Mouse (Mus musculus): ENCODE data around the gene Egfl7.

The Egfl7 gene

GRCm38 (mm10) chr2:26594461-26594933, 14.7 kb downstream of the Egfl7 start:
- no peak for DNase-seq

- DNase-seq: no peak
These were observed 15.3 kb downstream of the Egfl7 start for GRCm38 (mm10) chr2:26594934-26595724.

GRCm38 (mm10) chr2:26595725-26596435, 16.1 kb downstream of the Egfl7 start:
- DNase-seq: no peak

DNA sequence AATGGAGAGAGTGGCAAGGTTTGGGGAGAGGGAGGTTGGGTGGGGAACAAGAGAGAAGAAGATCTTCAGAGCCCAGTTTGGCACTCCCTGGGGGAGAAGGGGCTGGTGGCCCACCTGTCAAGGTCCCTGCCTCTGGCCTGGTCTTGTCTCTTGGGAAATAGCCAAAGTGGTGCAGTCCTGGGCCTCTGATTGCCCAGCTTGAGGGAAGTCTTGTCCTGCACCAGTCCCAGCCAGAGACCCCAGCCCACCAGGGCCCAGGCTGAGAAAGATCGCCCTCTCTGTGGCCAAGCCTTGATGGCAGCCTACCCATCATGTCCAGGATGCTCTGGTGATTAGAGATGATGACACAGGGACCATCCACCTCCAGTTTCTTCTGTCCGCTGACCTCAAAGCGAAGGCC, 17.1 kb downstream of the Egfl7 start:
- DNase-seq: no peak

DNA sequence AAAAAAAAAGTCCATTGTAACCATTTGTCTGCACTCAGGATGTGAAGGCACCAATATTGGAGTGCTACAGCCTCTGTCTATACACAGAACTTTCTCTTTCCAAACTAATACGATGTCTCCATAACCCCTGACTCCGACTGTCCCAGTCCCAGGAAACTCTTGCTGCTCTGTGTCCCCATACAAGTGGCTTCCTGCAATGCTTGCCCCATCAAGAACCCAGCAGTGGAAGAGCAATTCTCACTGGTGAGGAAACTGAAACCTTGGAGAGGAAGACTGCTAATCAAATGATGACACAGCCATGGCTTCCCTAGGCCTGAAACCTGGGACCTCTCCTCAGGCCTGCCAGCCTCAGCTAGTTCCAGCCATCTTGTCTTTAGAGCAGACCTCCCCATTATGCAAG, 18.0 kb downstream of the Egfl7 start:
- no peak for DNase-seq

GRCm38 (mm10) chr2:26598462-26598861, 18.6 kb downstream of the Egfl7 start:
- no peak for DNase-seq

GRCm38 (mm10) chr2:26599965-26600364, 20.2 kb downstream of the Egfl7 start:
- no peak for DNase-seq

- DNase-seq: no peak
These were observed 20.9 kb downstream of the Egfl7 start for GRCm38 (mm10) chr2:26600664-26601063.

DNA sequence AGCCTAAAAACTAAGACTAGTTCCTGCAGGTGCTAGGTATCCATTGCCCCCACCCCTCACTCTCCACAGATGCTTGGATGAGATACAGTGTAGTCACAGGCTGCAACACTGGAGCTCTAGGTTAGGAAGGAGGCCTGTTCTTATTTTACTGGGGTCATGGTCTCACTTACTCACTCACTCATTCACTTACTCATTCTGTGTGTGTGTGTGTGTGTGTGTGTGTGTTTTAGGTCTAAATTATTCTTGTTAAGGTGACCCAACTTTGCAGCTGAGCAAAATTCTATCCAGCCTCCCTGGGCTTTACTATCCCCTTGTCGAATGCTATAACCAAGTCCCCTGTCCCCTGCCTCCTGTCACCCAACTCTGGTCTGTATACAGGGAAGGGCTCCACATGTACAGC, 21.8 kb downstream of the Egfl7 start:
- no peak for DNase-seq

- no peak for DNase-seq
These were observed 22.8 kb downstream of the Egfl7 start for GRCm38 (mm10) chr2:26602631-26603030.

DNA sequence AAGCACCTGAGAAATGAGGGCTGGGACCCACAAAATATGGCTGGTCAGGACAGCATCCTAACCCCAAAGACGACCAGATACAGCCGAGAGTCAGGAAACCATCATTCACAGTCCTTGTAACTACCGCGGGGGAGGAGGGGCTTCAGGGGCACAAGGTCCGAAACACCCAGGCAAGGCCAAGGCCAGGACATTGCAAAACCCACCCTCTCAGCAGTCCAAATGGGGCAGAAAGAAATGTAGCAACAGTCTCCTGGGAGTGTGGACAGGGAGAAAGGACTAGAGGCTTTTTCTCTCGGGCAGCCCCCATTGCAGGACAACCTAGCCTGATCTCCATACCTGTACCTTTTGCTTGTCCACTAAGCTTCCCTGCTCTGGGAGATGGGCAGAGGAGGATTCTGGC, 23.3 kb downstream of the Egfl7 start:
- DNase-seq: no peak

GRCm38 (mm10) chr2:26603720-26604671, 24.2 kb downstream of the Egfl7 start, which contains the start of gene Agpat2:
TSS of gene Agpat2 (minus strand) at chr2:26604417.
- DNase-seq: peak; percentile 74 to 76

DNA sequence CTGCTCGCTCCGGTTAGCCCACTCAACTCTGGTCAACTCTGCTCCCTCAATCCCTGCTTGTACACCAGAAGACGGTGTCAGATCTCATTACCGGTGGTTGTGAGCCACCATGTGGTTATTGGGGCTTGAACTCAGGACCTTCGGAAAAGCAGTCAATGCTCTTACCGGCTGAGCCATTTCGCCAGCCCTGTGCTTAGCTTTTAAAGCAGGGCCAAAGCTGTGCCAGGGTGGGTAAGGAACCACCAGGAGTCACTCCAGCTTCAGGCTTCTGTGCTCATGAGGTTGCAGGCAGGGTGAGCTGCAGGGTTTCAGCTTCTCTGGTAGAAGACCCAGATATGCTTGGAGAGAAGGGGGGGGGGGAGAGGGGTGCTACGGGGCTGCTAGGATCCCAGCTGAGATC, 25.5 kb downstream of the Egfl7 start:
- DNase-seq: no peak

DNA sequence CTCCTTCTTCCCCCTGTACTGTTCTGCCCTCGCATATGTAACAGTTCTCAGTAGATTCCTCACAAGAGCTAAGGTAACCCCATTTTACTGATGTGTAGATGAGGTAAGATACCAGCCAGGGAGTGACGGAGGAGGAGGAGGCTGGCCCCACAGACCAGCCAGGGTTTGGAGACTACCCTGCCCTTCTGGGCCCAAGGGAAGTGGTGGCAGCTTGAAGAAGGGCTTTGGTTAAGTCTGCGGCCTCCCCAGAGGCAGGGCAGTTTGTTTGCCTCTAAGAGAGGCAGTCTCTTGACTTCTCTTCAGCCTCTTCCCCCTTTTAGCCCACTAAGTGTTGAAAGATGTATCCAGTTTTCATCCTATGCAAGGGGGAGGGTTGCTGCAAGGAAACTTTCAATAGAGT, 26.8 kb downstream of the Egfl7 start:
- DNase-seq: no peak

DNA sequence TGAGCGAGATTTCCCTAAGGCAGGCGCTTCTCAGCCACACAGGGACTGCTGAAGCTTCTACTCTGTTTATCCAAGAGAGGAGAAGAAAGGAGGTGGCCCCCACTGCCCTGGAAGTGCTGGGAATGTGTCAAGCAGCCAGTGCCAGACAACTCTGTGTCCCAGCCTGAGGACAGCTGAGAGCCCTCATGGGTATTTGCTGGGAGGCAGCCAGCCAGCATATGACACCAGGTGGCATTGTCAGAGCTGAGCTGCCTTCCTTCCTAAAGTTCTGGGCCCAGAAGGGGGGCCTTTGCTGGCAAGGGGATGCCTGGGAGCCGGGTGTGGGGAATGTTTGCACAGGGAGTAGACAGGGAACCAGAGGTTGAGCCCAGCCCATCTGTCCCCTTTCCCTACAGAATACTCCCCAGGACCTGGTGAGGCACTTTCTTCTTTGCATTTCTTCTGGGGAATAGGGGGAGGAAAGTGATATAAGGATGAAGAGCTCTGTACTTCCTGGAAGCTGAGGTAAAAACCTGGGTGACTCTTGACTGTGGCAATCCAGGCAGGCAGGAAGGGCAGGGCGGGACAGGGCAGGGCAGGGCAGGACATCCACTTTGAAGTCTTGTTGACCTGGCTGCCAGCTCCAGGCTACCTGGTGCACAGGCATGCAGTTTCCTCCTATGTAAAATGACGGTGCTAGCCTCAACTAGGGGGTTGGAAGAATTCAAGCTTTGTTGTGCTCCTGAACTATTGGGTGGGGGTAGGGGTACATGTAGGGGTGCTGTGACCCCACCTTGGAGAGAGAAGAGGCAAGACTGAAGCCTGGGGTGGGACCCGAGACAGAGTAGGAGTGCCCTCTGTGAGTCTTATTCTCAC, 27.5 kb downstream of the Egfl7 start:
- no peak for DNase-seq

DNA sequence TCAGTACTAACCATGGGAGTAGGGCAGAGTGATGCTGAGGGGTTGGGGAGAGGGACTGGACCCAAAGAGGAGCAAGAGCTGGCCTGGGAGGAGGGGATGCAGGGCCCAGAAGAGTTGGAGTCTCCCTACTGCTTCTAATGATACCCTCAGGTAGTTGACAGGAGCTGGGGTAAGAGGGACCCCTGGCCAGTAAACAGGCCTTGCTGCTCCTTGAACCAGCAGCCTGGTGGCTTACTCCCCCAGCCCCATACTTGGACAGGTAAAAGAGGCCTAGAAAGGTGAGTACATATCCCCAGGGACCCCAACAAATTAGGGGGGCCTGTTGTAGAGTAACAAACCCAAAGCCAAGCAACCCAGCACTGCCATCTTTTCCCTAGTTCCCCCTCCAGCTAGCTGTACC, 29.0 kb downstream of the Egfl7 start:
- no peak for DNase-seq

GRCm38 (mm10) chr2:26609261-26609661, 29.4 kb downstream of the Egfl7 start:
- no peak for DNase-seq

GRCm38 (mm10) chr2:26610526-26610925, 30.7 kb downstream of the Egfl7 start:
- no peak for DNase-seq

GRCm38 (mm10) chr2:26611054-26611453, 31.2 kb downstream of the Egfl7 start:
- DNase-seq: no peak

GRCm38 (mm10) chr2:26611896-26612295, 32.1 kb downstream of the Egfl7 start:
- no peak for DNase-seq

GRCm38 (mm10) chr2:26614903-26615302, 35.1 kb downstream of the Egfl7 start:
- DNase-seq: no peak
